Mouse (Mus musculus) gastrocnemius, postnatal 4 days (tissue): ENCODE measurements at regions not wholly inside any gene's neighbourhood (a gene's known extent, or its start where the extent isn't known, plus 50 kb on each side); places are given as distances from the start of the nearest gene placed in this dataset.

Experiments used
- DNase-seq, 2 experiments: peaks; one replicate each; pipeline ENCODE4 v3.0.0; 2021 to 2022; ENCODE audit warnings: low spot score in 2 of 2, mixed read lengths in 2 of 2

DNA sequence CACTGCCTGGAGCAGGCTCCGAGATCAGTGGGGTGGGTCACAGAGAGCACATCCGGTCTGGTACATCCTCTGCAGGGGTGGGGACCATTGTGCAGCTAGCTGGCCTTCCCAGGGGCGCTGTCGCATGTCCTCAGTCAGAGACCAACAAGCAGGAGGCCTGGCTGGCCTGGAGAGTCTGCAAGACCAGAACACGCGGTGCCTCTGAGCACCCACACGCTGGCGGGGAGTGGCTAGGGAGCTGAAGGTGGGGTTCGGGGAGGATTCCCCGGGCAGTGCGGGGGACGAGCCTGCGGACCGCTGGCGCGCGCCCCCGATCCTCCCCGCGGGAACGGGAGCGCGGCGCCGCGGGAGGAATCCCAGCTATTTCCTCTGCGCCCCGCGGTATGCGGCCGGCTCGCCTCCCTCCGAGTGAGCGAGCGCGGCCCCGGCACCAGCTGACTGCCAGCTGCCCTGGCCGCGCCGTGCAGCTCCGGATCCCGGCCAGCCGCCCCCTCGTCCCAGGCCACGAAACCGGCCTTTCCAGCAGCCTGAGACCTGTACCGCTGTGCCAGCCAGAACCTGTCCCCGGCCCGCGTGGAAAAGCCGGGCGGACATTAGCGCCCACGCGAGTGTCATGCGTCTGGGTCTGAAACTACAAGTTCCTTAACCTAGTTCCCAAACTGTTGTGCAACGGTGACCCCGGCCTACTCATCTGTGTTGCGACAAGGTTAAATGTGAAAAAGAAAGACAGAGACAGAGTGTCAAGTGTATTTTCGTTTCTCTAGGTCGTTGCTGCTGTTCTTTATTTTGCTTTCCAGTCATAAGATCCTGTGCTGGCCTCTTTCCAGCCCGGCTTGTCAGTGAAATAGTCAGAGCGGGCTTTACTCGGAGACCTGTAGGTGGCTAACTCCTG, 61.2 kb downstream of the Pkdcc start:
- peak; percentile 63 to 84 for DNase-seq

DNA sequence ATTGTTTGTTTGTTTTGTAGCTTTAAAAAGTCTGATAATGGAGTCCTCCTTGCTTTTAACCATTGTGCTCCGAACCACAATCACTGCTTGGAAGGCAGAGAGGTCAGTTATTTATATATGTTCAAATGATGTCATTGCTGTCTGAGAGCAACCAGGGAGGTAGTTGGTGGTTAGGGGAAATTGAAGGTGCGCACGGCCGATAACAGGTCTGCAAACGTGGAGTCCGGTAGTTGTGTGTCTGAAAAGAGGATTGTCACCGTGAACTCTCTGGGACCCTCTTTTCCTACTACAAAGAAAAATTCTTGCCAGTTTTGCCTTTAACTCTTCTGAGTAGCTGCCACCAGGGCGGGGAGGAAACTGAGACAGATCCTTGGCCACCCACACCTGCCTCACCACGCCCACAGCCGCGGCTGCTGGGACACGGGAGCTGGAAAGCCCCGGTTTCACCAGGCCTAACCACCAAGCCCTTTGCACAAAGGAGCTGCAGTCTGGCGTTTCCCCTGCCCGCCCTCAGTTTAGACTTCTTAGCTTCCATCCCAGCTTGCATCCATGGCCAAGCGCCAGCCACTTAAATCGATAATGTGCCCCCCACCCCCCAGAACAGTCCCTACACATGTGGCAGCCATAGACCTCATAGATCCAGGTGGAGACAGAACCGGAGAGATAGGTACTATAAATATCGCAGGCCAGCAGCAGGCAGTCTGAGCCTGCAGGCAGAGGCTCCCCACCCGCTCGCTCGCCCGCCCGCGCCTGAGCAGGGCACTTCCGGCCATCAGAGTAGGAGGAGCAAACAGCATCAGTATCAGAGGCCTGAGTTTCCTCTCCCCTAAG, 62.2 kb downstream of the Pkdcc start:
- DNase-seq, result peak in 1 of 2 experiments; percentile 43

- DNase-seq, result no peak
Observed at GRCm38 (mm10) chr17:83277948-83278924, 63.1 kb downstream of the Pkdcc start.

GRCm38 (mm10) chr17:83283328-83283727, 67.4 kb upstream of the Eml4 start:
- DNase-seq, result no peak

DNA sequence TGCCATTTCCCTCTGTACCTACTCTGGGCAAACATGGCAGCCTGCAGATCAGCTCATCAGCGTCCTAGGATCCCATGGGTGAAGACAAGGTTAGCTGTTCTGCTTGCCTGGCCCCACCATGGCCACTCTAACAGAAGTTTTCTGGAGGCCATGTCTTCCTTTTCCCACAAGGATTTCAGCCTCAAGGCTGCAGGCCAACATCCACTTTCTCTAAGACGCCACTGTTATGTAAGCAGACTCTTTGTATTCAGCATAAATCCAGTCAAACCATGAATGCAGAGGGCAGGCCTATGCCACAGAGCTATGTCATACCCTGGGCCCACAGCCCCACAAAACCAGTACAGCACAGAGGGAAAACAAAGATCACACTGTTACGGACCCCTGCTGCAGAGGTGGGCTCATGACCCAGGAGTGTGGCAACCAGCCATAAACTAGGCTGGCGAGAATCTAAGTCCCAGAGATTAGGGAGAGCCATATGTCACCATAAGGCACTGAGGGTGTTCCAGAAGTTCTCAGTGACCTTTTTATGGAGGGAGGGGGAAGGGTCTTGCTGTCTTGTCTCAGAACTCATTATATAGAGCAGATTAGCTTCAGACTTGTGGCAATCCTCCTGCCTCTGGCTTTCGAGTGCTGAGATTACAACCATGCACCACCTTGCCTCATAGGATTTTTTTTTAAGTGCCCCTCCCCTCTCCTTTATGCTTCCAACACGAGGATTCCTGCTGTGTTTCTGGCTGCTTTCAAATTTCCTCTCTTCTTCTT, 63.2 kb upstream of the Eml4 start:
- DNase-seq, result no peak

DNA sequence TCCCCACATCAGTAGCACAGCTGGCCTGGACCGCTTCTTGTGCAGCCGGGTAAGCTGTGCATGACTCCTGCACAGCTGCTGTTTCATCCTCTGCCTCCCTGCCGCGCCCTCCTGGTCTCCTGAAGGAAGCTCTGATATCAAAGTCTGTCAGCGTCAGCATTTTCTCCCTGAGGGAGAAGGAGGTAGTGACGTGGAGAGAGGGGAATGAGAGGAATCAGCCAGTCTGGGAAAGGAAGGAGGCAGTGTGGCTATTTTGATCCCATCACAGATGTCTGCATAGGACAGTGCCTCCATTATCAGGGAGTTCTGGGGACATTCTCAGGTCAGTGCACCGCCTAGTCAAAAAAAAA, 62.6 kb upstream of the Eml4 start:
- peak in 1 of 2 experiments; percentile 59 for DNase-seq

GRCm38 (mm10) chr17:83295526-83296238, 55.0 kb upstream of the Eml4 start:
- DNase-seq, result no peak

GRCm38 (mm10) chr17:83297379-83298121, 53.2 kb upstream of the Eml4 start:
- no peak for DNase-seq
